Mouse (Mus musculus): ENCODE data around the gene Robo2. TPM values are rescaled to one million over a fixed set of nuclear protein-coding genes. Genes with fewer than 3 reads are reported as not detected.

Gene Robo2
- 3.0 TPM for polyA plus RNA-seq (2015; fragmentation: Illumina TruSeq; extraction: RNeasy Lipid Tissue Mini Kit (QIAGEN cat#74804); ENCODE audit: insufficient read depth, low read depth, low replicate concordance)

GRCm38 (mm10) chr16:74411481-74412251 lies at the start of gene Robo2:
Robo2 (minus strand) TSS chr16:74411825.

